Mouse (Mus musculus): ENCODE results near the gene Rere. TPM values are rescaled to one million over a fixed set of nuclear protein-coding genes. Genes with fewer than 3 reads are reported as not detected.

Rere gene
- total and polyA plus RNA-seq, 3 experiments, result 19.3 to 46.4 (median 39.0) TPM

GRCm38 (mm10) chr4:150384405-150384804, 103.0 kb downstream of the Rere start:
- no peaks in the 10 kb centered on the region for H3K27me3 ChIP-seq (ENCODE audit: control insufficient read depth, insufficient read depth, low read length)
- no peak overlapping the region for H3K27ac ChIP-seq
- DNase-seq, result no peak
- intact Hi-C loops (cut with DNase I), result no loop called here
- peaks cover 3% of the 10 kb centered on the region for H3K4me1 ChIP-seq (ENCODE audit: control insufficient read depth, insufficient read depth, low read length)
- H3K36me3 ChIP-seq (ENCODE audit: control insufficient read depth, insufficient read depth, low read length), result no peaks in the 10 kb centered on the region; the same call in 1 of the 2 replicates
- TF ChIP-seq POLR2A (IDR thresholded peaks at IDR 0.05; ENCODE audit: insufficient read depth, low read depth, low read length) (no peak), EP300 (IDR thresholded peaks at IDR 0.05; ENCODE audit: insufficient read depth, low read depth, low read length) (no peak), CTCF (IDR thresholded peaks at IDR 0.05) (no peak)
- H3K9ac ChIP-seq (ENCODE audit: low read depth, low read length), result no peak overlapping the region
- 90% methylated on average over 8 of the region's 8 CpGs for WGBS
- peaks cover 8% of the 10 kb centered on the region; the same call in 1 of the 2 replicates for H3K79me2 ChIP-seq (replicated peaks; ENCODE audit: control insufficient read depth, insufficient read depth, low read length)
- no peak overlapping the region for H3K4me3 ChIP-seq

GRCm38 (mm10) chr4:150384899-150385298, 103.5 kb downstream of the Rere start:
- no peak overlapping the region for H3K27ac ChIP-seq
- peaks cover 3% of the 10 kb centered on the region for H3K4me1 ChIP-seq (ENCODE audit: control insufficient read depth, insufficient read depth, low read length)
- H3K9ac ChIP-seq (ENCODE audit: low read depth, low read length), result no peak overlapping the region
- TF ChIP-seq POLR2A (IDR thresholded peaks at IDR 0.05; ENCODE audit: insufficient read depth, low read depth, low read length) (no peak), CTCF (IDR thresholded peaks at IDR 0.05) (no peak), EP300 (IDR thresholded peaks at IDR 0.05; ENCODE audit: insufficient read depth, low read depth, low read length) (no peak)
- H3K27me3 ChIP-seq (ENCODE audit: control insufficient read depth, insufficient read depth, low read length), result no peaks in the 10 kb centered on the region
- no peaks in the 10 kb centered on the region; the same call in 1 of the 2 replicates for H3K36me3 ChIP-seq (ENCODE audit: control insufficient read depth, insufficient read depth, low read length)
- WGBS, result 82% methylated on average over 3 of the region's 3 CpGs
- DNase-seq, result no peak
- H3K4me3 ChIP-seq, result no peak overlapping the region
- intact Hi-C loops (cut with DNase I), result no loop called here
- H3K79me2 ChIP-seq (replicated peaks; ENCODE audit: control insufficient read depth, insufficient read depth, low read length), result peaks cover 8% of the 10 kb centered on the region; the same call in 1 of the 2 replicates

GRCm38 (mm10) chr4:150388518-150388917, 107.1 kb downstream of the Rere start:
- Histone ChIP-seq H3K9ac (ENCODE audit: low read depth, low read length) (no peak overlapping the region), H3K36me3 (ENCODE audit: control insufficient read depth, insufficient read depth, low read length) (no peaks in the 10 kb centered on the region; the same call in 1 of the 2 replicates), H3K79me2 (replicated peaks; ENCODE audit: control insufficient read depth, insufficient read depth, low read length) (peaks cover 6% of the 10 kb centered on the region; the same call in 1 of the 2 replicates), H3K27ac (no peak overlapping the region), H3K4me1 (ENCODE audit: control insufficient read depth, insufficient read depth, low read length) (peaks cover 2% of the 10 kb centered on the region), H3K27me3 (ENCODE audit: control insufficient read depth, insufficient read depth, low read length) (no peaks in the 10 kb centered on the region), H3K4me3 (no peak overlapping the region)
- WGBS, result 34% methylated on average over 3 of the region's 3 CpGs
- DNase-seq, result no peak
- intact Hi-C loops (cut with DNase I), result no loop called here
- TF ChIP-seq EP300 (IDR thresholded peaks at IDR 0.05; ENCODE audit: insufficient read depth, low read depth, low read length) (no peak), CTCF (IDR thresholded peaks at IDR 0.05) (no peak), POLR2A (IDR thresholded peaks at IDR 0.05; ENCODE audit: insufficient read depth, low read depth, low read length) (no peak)

- intact Hi-C loops (cut with DNase I), result no loop called here
- Histone ChIP-seq H3K36me3 (ENCODE audit: control insufficient read depth, insufficient read depth, low read length) (peaks cover 8% of the 10 kb centered on the region), H3K79me2 (replicated peaks; ENCODE audit: control insufficient read depth, insufficient read depth, low read length) (peaks cover 5% of the 10 kb centered on the region; the same call in 1 of the 2 replicates), H3K4me3 (no peak overlapping the region), H3K4me1 (ENCODE audit: control insufficient read depth, insufficient read depth, low read length) (peaks cover 12% of the 10 kb centered on the region), H3K27me3 (ENCODE audit: control insufficient read depth, insufficient read depth, low read length) (no peaks in the 10 kb centered on the region), H3K27ac (no peak overlapping the region), H3K9ac (ENCODE audit: low read depth, low read length) (no peak overlapping the region)
- no peak for TF ChIP-seq POLR2A (IDR thresholded peaks at IDR 0.05; ENCODE audit: insufficient read depth, low read depth, low read length)
- TF ChIP-seq EP300 (IDR thresholded peaks at IDR 0.05; ENCODE audit: insufficient read depth, low read depth, low read length), result no peak
- no peak for TF ChIP-seq CTCF (IDR thresholded peaks at IDR 0.05)
- WGBS, result 82% methylated on average over 8 of the region's 8 CpGs
- no peak for DNase-seq
Measured at GRCm38 (mm10) chr4:150393607-150394006, 112.2 kb downstream of the Rere start.

DNA sequence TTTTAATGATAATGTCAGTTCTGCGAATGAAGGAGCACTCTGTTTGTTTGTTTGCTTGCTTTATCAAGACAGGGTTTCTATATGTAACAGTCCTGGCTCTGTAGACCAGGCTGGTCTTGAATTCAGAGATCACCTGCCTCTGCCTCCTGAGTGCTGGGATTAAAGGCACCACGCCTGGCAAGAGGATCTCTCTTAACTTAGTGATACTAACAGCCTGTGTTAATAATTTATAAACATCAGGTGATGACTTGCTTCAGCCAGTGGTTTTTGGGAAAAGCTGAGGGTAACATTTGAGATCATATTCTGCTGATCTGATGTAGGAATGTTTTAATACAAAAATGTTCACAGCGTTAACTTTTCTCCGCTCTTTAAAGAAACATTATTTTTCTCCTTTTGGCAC, 112.6 kb downstream of the Rere start:
- no peak for TF ChIP-seq POLR2A (IDR thresholded peaks at IDR 0.05; ENCODE audit: insufficient read depth, low read depth, low read length)

GRCm38 (mm10) chr4:150396339-150396738, 114.9 kb downstream of the Rere start:
- Histone ChIP-seq H3K36me3 (ENCODE audit: control insufficient read depth, insufficient read depth, low read length) (peaks cover 11% of the 10 kb centered on the region), H3K27me3 (ENCODE audit: control insufficient read depth, insufficient read depth, low read length) (no peaks in the 10 kb centered on the region), H3K27ac (no peak overlapping the region; the same call in 1 of the 2 replicates), H3K4me3 (no peak overlapping the region), H3K4me1 (ENCODE audit: control insufficient read depth, insufficient read depth, low read length) (peaks cover 18% of the 10 kb centered on the region), H3K9ac (ENCODE audit: low read depth, low read length) (no peak overlapping the region), H3K79me2 (replicated peaks; ENCODE audit: control insufficient read depth, insufficient read depth, low read length) (peaks cover 9% of the 10 kb centered on the region)
- TF ChIP-seq EP300 (IDR thresholded peaks at IDR 0.05; ENCODE audit: insufficient read depth, low read depth, low read length), result no peak
- TF ChIP-seq CTCF (IDR thresholded peaks at IDR 0.05), result no peak
- no peak for TF ChIP-seq POLR2A (IDR thresholded peaks at IDR 0.05; ENCODE audit: insufficient read depth, low read depth, low read length)
- intact Hi-C loops (cut with DNase I), result no loop called here
- DNase-seq, result no peak

More for the DNA sequence above, 112.6 kb downstream of the Rere start:
- H3K4me1 ChIP-seq (ENCODE audit: control insufficient read depth, insufficient read depth, low read length), result peaks cover 14% of the 10 kb centered on the region
- no peaks in the 10 kb centered on the region for H3K27me3 ChIP-seq (ENCODE audit: control insufficient read depth, insufficient read depth, low read length)
- no peak for DNase-seq
- peaks cover 8% of the 10 kb centered on the region for H3K36me3 ChIP-seq (ENCODE audit: control insufficient read depth, insufficient read depth, low read length)
- 89% methylated on average over 4 of the region's 4 CpGs for WGBS
- peaks cover 7% of the 10 kb centered on the region for H3K79me2 ChIP-seq (replicated peaks; ENCODE audit: control insufficient read depth, insufficient read depth, low read length)
- no peak overlapping the region for H3K9ac ChIP-seq (ENCODE audit: low read depth, low read length)
- H3K4me3 ChIP-seq, result no peak overlapping the region
- H3K27ac ChIP-seq, result no peak overlapping the region
- intact Hi-C loops (cut with DNase I), result no loop called here

All from heart, adult 2 months (tissue).